Mouse (Mus musculus) heart, postnatal 0 days (tissue): ENCODE data around the gene Fabp6.

Experiments
- CTCF ChIP-seq: IDR thresholded peaks from 2 replicates; pipeline ENCODE4 v1.5.1; 2016; ENCODE audit warnings: antibody characterized with exemption, control low read depth, low read depth
- EP300 ChIP-seq: IDR thresholded peaks from 2 replicates; pipeline ENCODE4 v1.6.1; 2016; ENCODE audit warnings: antibody characterized with exemption, low read depth

DNA sequence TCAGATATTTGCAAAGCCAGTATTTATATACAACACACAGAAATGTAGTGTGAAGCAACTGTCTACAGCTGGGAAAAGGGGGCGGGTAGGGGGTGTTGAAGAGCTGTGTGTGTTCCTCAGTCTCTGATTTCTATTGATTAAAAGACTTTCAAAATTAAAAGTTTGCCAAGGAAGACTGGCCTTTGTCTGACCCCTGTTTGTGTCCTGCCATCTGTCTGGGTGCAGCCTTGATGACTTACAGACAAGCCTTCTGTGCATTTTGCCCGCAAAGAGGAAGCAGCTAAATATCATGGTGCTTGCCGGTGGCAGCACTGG is 26.3 kb downstream of the Fabp6 start:
- TF ChIP-seq CTCF (no peak), EP300 (no peak)
